ENCODE assay signal across 34 mouse cellular contexts in the genomic region with DNA sequence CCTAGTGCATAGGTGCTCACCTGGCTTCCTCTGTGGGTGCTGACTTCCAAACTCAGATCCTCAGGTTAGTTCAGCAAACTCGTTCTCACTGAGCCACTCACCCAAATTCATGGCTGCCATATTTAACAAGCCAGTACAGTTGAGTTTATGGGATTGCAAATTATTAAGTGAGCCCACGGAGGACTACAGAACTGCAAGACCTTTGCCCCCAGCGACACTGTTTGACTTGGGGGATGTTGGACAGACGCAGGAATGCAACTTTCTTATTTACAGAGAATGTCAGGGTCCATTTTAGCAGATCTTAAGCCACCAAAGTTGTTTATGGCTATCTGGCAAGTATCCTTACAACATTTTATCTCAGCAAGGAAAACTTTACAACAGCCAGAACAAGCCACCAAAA. TPM values are rescaled to one million over a fixed set of nuclear protein-coding genes. Genes with fewer than 3 reads are reported as not detected.
"Had no signal": no experiment of that assay in that cellular context is flagged by ENCODE, and none has a peak within 500 bp of the region (broad histone marks: within the 10 kb centered on the region; RNA-seq: fewer than 3 reads in every experiment).

No protein-coding gene starts in this region.

- H3K27ac ChIP-seq: limb, embryonic 10.5 days; limb, embryonic 12.5 days; limb, embryonic 13.5 days; limb, embryonic 15.5 days; liver, embryonic 12.5 days; liver, embryonic 13.5 days; liver, embryonic 14.5 days; liver, embryonic 15.5 days; lung, embryonic 15.5 days; macrophage; midbrain, embryonic 10.5 days; midbrain, embryonic 12.5 days; midbrain, embryonic 13.5 days; midbrain, embryonic 15.5 days had no signal

- H3K27me3 ChIP-seq: limb, embryonic 12.5 days; limb, embryonic 13.5 days; limb, embryonic 15.5 days; liver, embryonic 12.5 days; liver, embryonic 13.5 days; liver, embryonic 15.5 days; lung, embryonic 15.5 days; midbrain, embryonic 12.5 days; midbrain, embryonic 13.5 days; midbrain, embryonic 15.5 days had no signal

- H3K4me2 ChIP-seq: limb, embryonic 12.5 days; limb, embryonic 13.5 days; limb, embryonic 15.5 days; liver, embryonic 11.5 days; liver, embryonic 12.5 days; liver, embryonic 13.5 days; liver, embryonic 15.5 days; lung, embryonic 14.5 days; lung, embryonic 15.5 days; midbrain, embryonic 11.5 days; midbrain, embryonic 12.5 days; midbrain, embryonic 13.5 days; midbrain, embryonic 15.5 days had no signal

- H3K9ac ChIP-seq: limb, embryonic 12.5 days; limb, embryonic 13.5 days; limb, embryonic 15.5 days; liver, embryonic 12.5 days; liver, embryonic 13.5 days; liver, embryonic 14.5 days; liver, embryonic 15.5 days; liver, postnatal 0 days; lung, embryonic 14.5 days; lung, embryonic 15.5 days; midbrain, embryonic 12.5 days; midbrain, embryonic 13.5 days; midbrain, embryonic 15.5 days had no signal

- ATAC-seq: liver, embryonic 12.5 days; liver, postnatal 0 days; lung, postnatal 0 days; midbrain, embryonic 13.5 days; midbrain, embryonic 15.5 days; midbrain, embryonic 16.5 days had no signal

- H3K9me3 ChIP-seq: limb, embryonic 10.5 days; limb, embryonic 15.5 days; liver, embryonic 12.5 days; liver, embryonic 13.5 days; liver, embryonic 15.5 days; lung, embryonic 15.5 days; megakaryocyte, embryonic 14.5 days; midbrain, embryonic 15.5 days had no signal

- DNase-seq: left cerebral cortex, postnatal 4 days; liver, embryonic 13.5 days; liver, postnatal 0 days; lung, adult 18-20 months; lung, adult 2 months; lung, embryonic 14.5 days; lung, postnatal 10 days; lung, postnatal 14 days; lung, postnatal 36 days; lung, postnatal 4 days; midbrain, embryonic 14.5 days had no signal

- H3K4me1 ChIP-seq: limb, embryonic 10.5 days; limb, embryonic 12.5 days; limb, embryonic 13.5 days; limb, embryonic 15.5 days; lung, embryonic 15.5 days; megakaryocyte, embryonic 14.5 days; midbrain, embryonic 10.5 days; midbrain, embryonic 12.5 days; midbrain, embryonic 13.5 days; midbrain, embryonic 15.5 days had no signal

- H3K36me3 ChIP-seq: limb, embryonic 10.5 days; limb, embryonic 12.5 days; limb, embryonic 13.5 days; limb, embryonic 15.5 days; liver, embryonic 12.5 days; liver, embryonic 13.5 days; liver, embryonic 15.5 days; lung, embryonic 15.5 days; midbrain, embryonic 10.5 days; midbrain, embryonic 12.5 days; midbrain, embryonic 13.5 days; midbrain, embryonic 15.5 days had no signal

- H3K4me3 ChIP-seq: limb, embryonic 10.5 days; limb, embryonic 12.5 days; limb, embryonic 13.5 days; limb, embryonic 15.5 days; liver, embryonic 12.5 days; liver, embryonic 13.5 days; liver, embryonic 15.5 days; lung, embryonic 15.5 days; megakaryocyte, embryonic 14.5 days; midbrain, embryonic 10.5 days; midbrain, embryonic 12.5 days; midbrain, embryonic 13.5 days; midbrain, embryonic 15.5 days; myocyte had no signal

RNA-seq across cellular contexts. Expression of a gene that starts 21.9 kb away (rescaled TPM):
- polyA plus RNA-seq: limb, embryonic 10.5 days; limb, embryonic 11.5 days; limb, embryonic 15.5 days; liver, adult 2 months; liver, embryonic 12.5 days; liver, embryonic 13.5 days; liver, embryonic 14.5 days; liver, embryonic 16.5 days; liver, postnatal 0 days; lung, embryonic 14.5 days; macrophage; myocyte; neural tube, embryonic 11.5 days had no signal

RNA-seq across cellular contexts. Expression of a gene that starts 31.6 kb away (rescaled TPM):
- polyA plus RNA-seq: limb, embryonic 11.5 days; limb, embryonic 12.5 days; liver, adult 2 months; liver, embryonic 11.5 days; liver, embryonic 12.5 days; liver, embryonic 13.5 days; liver, embryonic 15.5 days; liver, embryonic 16.5 days; macrophage had no signal
